Mouse (Mus musculus) forebrain, embryonic 10.5 days (tissue): Measurements from ENCODE around the gene Zwilch. TPM values are rescaled to one million over a fixed set of nuclear protein-coding genes. Genes with fewer than 3 reads are reported as not detected.
"Not testable (repeated sequence)": the region's sequence is repeated elsewhere in the genome, so short reads cannot be mapped to it uniquely, and the experiment has no call there.

Source experiments
- DNase-seq: peaks from one replicate; pipeline ENCODE4 v3.0.0-alpha.2; 2017; ENCODE audit warnings: low spot score; ENCODE audit errors: extremely low spot score
- H3K27ac ChIP-seq: fragments of 300-500 bp; sonication (generic); 2 replicates; pipeline ENCODE4 v1.5.1; 2016; ENCODE audit warnings: mild to moderate bottlenecking
- H3K27me3 ChIP-seq: fragments of 300-500 bp; sonication (generic); 2 replicates; pipeline ENCODE4 v1.6.1; 2016; ENCODE audit warnings: mild to moderate bottlenecking; ENCODE audit not compliant: poor library complexity, severe bottlenecking
- H3K36me3 ChIP-seq: fragments of 300-500 bp; sonication (generic); replicated peaks from 2 replicates; pipeline ENCODE4 v1.6.1; 2016; ENCODE audit warnings: mild to moderate bottlenecking, moderate library complexity
- H3K4me1 ChIP-seq: fragments of 300-500 bp; sonication (generic); 2 replicates; pipeline ENCODE4 v1.6.1; 2016
- H3K4me3 ChIP-seq: fragments of 300-500 bp; sonication (generic); 2 replicates; pipeline ENCODE4 v1.5.1; 2016; ENCODE audit warnings: mild to moderate bottlenecking, moderate library complexity
- H3K9me3 ChIP-seq: fragments of 300-500 bp; sonication (generic); 2 replicates; pipeline ENCODE4 v1.6.1; 2016; ENCODE audit warnings: mild to moderate bottlenecking, moderate library complexity
- WGBS: fragments of 180-500 bp; shearing (Covaris S2); methylation state at CpG from one replicate; pipeline ENCODE4 v1.1.7; 2016; 5-methylcytosine and 5-hydroxymethylcytosine counted together
- polyA plus RNA-seq: library from polyadenylated mRNA; unstranded; fragments of >200 nt; fragmentation: Nextera tagmentation; extraction: Ambion mirVana; gene quantifications from 2 replicates; pipeline ENCODE4 v1.2.1, GENCODE M21; 2016

Zwilch gene
- polyA plus RNA-seq, 1 experiment from 2014 or later, result 47.5 TPM

DNA sequence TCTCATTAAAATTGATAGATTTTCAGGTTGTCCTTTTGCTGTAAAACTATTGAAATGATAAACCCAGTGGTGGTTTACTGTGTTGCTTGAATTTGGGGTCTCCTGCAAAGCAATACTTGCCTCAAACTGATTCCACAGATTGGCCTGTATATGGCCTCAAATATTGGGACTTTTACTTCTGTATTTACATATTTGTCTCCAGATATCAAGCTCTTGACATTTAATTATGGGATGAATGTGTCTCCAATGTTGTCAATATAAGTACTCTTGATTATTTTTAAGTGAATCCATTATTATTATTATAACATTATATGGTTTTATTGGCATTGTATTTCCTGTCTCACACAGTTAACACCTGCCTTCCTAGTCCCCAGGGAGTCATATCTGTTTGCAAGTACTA is 1.4 kb upstream of the Zwilch start:
- Histone ChIP-seq H3K27me3 (no peaks in the 10 kb centered on the region), H3K9me3 (no peaks in the 10 kb centered on the region), H3K36me3 (peaks cover 49% of the 10 kb centered on the region), H3K4me1 (peaks cover 43% of the 10 kb centered on the region), H3K4me3 (peak overlapping the region; percentile 86), H3K27ac (peak overlapping the region; percentile 98)
- no peak for DNase-seq

DNA sequence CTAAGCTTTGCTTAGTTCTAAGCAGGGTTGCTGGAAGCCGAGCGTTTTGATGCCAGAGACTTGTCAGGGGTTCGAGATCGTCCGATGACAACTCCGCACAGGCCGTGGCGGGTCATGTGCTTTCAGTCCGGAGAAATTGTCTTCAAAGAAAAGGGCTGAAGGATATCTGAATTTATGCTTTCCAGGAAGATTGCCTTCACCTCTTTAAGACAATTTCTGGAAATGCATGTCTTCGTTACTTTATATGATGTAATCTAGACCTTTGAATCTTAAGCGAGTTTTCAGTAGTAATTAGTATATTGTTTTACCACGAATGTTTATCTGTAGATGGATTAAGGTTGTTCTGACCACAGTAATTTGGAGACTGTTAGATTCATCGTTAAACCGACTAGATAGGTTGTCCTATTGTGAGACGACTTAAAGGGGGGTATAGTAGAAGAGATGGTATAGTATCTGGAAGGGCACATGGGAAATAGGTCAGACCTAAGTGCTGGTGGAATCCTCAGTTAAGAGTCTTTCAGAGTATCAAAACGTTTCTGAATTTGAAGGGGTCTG is 839 bp upstream of the Zwilch start:
- no peak for DNase-seq
- Histone ChIP-seq H3K27ac (peak overlapping the region; percentile 98), H3K9me3 (no peaks in the 10 kb centered on the region), H3K4me1 (peaks cover 40% of the 10 kb centered on the region), H3K36me3 (peaks cover 51% of the 10 kb centered on the region), H3K4me3 (peak overlapping the region; percentile 86), H3K27me3 (no peaks in the 10 kb centered on the region)
- under 1% methylated on average over 16 of the region's 16 CpGs for WGBS

DNA sequence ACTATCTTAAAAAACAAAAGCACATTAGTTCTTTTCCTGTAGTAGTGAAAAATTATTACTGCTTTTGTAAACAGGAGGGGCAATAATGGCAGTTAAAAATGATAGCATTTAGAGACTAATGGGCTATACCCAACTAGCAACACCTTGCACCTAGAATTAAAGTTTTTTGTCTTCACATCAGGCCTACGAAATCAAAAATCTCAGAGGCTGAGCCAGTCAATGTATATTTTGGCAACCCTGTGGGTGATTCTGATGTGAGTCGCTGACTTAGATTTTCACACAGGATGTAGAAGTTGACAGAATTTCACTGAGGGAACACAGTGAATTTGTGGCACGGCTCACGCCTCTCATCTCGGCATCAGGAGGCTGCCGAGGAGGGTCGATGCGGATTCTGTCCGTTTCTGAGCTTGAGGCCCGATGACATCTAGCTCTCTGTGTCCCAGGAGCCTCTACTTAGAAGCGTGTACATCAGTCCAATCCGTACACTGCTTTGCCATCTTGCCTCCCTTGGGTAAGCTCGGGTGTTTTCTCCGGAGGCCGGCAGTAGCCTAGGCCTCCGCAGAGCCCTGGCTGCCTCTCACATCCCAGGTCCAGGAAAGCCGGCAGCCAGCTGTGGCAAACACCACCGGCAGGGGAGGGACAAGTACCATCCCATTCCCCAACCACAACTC is 624 bp downstream of the Zwilch start:
- Histone ChIP-seq H3K4me3 (peak overlapping the region; percentile 86), H3K36me3 (peaks cover 51% of the 10 kb centered on the region), H3K27me3 (no peaks in the 10 kb centered on the region), H3K27ac (peak overlapping the region; percentile 98), H3K4me1 (peaks cover 34% of the 10 kb centered on the region), H3K9me3 (no peaks in the 10 kb centered on the region)
- WGBS, result 3% methylated on average over 18 of the region's 18 CpGs
- no peak for DNase-seq

DNA sequence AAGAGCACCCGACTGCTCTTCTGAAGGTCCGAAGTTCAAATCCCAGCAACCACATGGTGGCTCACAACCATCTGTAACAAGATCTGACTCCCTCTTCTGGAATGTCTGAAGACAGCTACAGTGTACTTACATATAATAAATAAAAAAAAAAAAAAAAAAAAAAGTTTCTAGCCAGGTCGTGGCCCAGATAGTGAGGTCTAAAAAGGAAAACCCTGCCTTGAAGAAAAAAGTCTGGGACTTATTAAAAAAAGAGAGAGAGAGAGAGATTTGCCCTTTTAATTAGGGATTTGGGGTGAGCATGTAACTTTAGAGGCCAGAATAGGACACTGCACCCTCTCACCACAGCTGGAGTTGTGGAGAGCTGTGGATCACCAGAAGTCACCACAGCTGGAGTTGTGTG is 2.9 kb downstream of the Zwilch start:
- not testable (repeated sequence) for H3K9me3 ChIP-seq, H3K27me3 ChIP-seq, H3K4me3 ChIP-seq, H3K27ac ChIP-seq, DNase-seq
- 95% methylated on average over 3 of the region's 3 CpGs for WGBS
- H3K36me3 ChIP-seq, result peaks cover 49% of the 10 kb centered on the region
- H3K4me1 ChIP-seq, result peaks cover 24% of the 10 kb centered on the region

DNA sequence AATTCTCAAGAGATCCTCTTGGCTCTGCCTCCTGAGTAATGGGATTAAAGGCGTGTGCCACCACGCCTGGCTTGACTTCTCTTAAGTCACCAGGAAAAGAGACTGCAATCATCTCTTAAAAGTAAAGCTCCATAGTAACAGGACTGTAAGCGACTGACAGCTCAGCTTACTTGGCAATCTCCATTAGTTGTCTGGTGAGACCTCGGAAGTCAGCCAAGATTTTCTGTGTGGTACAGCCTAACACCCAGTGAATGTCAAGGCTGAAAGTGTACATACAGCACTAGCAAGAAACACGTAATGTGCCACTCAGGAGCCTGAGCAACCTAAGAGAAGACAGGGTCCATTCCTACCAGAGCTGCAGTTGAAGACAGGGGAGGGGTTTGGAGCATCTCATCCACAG is 12.4 kb downstream of the Zwilch start:
- H3K36me3 ChIP-seq, result peaks cover 98% of the 10 kb centered on the region

DNA sequence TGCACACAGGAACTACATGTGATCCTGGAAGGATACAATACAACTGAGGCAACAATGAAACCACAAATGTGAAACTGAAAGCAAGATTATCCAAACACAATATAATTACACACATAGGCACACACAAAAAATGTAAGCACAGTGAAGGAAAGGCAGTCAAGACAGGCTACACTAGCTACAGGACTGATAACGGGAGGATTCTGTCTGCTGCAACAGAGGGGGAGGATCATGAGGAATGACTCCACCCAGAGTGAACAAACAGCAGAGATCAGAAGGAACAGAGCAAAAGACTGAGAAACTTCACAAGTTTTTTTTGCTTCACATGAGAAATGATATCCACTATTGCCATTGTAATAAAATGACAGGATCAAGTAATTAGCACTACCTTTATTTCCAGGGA is 16.3 kb downstream of the Zwilch start:
- Histone ChIP-seq H3K4me1 (no peaks in the 10 kb centered on the region), H3K36me3 (peaks cover 100% of the 10 kb centered on the region)

More for the DNA sequence above, 12.4 kb downstream of the Zwilch start:
- Histone ChIP-seq H3K9me3 (no peaks in the 10 kb centered on the region), H3K4me3 (no peak overlapping the region), H3K27ac (no peak overlapping the region), H3K27me3 (no peaks in the 10 kb centered on the region), H3K4me1 (no peaks in the 10 kb centered on the region)
- DNase-seq, result no peak
- 95% methylated on average over 5 of the region's 5 CpGs for WGBS

DNA sequence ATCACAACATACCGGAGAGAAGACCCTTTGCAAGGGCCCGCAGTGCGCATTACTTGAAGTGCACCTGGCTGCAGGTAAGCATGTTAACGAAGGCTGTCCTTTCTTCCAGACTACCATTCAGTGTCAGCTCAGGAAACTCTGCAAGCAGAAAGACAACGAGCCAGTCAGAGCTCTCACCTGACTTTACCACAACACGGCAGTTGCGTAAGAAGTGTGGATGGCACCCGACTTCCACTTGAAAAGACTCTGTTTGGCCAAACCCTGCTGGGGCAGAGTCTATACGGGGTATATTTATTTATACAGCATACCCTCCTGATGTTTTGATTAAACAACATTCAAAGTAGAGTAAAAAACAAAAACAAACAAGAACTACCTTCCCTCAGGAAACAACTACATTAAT is 33.0 kb downstream of the Zwilch start:
- Histone ChIP-seq H3K4me3 (no peak overlapping the region), H3K27me3 (no peaks in the 10 kb centered on the region), H3K4me1 (no peaks in the 10 kb centered on the region), H3K27ac (no peak overlapping the region), H3K36me3 (peaks cover 87% of the 10 kb centered on the region), H3K9me3 (no peaks in the 10 kb centered on the region)
- no peak for DNase-seq
- 92% methylated on average over 9 of the region's 9 CpGs for WGBS

More for the DNA sequence above, 16.3 kb downstream of the Zwilch start:
- H3K27me3 ChIP-seq, result no peaks in the 10 kb centered on the region
- H3K9me3 ChIP-seq, result no peaks in the 10 kb centered on the region
- no peak overlapping the region for H3K4me3 ChIP-seq
- WGBS, result 87% methylated on average over 1 of the region's 1 CpGs
- DNase-seq, result no peak
- H3K27ac ChIP-seq, result no peak overlapping the region

DNA sequence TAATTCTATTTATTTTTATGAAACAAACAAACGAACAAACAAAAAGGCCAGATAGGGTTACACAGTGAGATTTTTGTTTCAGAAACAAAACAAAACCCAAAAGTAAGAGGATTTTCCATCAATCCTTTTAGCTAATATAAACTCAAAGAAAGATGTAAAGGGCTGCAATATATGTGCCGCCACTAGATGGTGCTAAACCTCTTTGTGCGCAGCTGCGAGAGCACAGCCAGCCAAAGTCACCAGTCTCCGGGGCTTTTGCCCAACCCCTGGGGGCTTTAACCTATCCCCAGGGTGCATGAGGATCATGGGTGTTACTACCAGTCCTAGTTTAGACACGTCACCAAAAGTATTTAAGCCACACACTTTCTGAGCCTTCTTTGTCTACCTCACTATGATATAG is 34.0 kb downstream of the Zwilch start:
- not testable (repeated sequence) for DNase-seq

DNA sequence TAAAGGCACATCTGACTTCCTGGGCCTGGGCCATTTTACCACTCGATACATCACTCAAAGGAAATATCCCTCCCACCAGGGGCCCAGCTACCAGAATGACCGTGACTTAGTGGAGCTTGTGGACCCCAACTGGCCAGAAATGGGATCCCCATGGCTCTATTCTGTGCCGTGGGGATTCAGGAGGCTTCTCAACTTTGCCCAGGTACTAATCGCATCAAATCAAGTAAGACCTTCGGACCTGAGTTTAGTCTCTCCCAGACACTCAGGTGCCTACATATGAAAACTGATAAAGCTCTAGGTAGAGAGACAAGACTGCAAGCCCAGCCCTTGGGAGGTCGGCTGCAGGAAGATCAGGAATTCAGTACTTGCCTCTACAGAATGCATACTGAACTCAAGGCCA is 41.3 kb downstream of the Zwilch start:
- H3K9me3 ChIP-seq, result no peaks in the 10 kb centered on the region; the same call in 1 of the 2 replicates
- WGBS, result 88% methylated on average over 6 of the region's 6 CpGs
- no peaks in the 10 kb centered on the region for H3K4me1 ChIP-seq
- H3K4me3 ChIP-seq, result no peak overlapping the region
- H3K36me3 ChIP-seq, result peaks cover 14% of the 10 kb centered on the region
- no peak for DNase-seq
- no peaks in the 10 kb centered on the region for H3K27me3 ChIP-seq
- H3K27ac ChIP-seq, result no peak overlapping the region

More for the DNA sequence above, 34.0 kb downstream of the Zwilch start:
- H3K4me1 ChIP-seq, H3K27ac ChIP-seq, H3K4me3 ChIP-seq, H3K9me3 ChIP-seq, H3K27me3 ChIP-seq: not testable (repeated sequence)
- WGBS, result 15% methylated on average over 6 of the region's 6 CpGs
- H3K36me3 ChIP-seq, result peaks cover 77% of the 10 kb centered on the region

DNA sequence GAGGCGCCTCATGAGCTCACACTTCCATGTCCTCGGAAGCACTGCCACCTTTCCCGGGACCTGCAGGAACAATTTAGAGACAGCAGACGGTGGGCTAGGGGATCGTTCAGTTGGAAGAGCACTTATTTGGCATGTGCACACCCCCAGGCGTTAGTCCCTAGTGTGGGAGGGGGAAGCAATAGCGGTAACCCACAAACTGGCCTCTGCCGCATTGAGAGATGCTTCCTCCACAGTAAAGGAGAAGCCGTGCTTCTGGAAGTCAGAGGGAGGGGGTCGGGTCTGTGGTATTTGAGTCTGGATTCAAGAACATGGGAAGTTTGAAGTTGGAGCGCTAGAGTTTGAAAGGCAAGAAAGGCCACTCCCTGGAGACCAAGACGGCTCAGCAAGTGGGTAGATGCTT is 46.8 kb downstream of the Zwilch start:
- Histone ChIP-seq H3K36me3 (no peaks in the 10 kb centered on the region), H3K4me3 (no peak overlapping the region), H3K27ac (no peak overlapping the region), H3K4me1 (peaks cover 18% of the 10 kb centered on the region), H3K9me3 (no peaks in the 10 kb centered on the region; the same call in 1 of the 2 replicates), H3K27me3 (no peaks in the 10 kb centered on the region)
- 81% methylated on average over 12 of the region's 12 CpGs for WGBS
- DNase-seq, result no peak

DNA sequence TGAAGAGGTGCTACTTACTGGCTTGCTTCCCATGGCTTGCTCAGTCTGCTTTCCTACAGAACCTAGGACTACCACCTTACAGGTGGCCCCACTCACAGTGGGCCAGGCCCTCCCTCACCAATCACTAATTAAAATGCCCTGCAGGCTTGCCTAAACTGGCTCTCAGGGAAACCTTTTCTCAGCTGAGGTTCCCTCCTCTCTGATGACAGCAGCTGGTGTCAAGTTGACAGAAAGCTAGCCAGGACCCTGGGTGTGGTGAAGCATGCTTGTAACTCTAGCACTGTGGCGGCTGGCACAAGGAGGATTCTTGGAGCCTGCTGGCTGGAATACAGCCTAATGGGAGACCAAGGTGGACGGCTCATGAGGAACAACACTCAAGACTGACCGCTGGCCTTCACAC is 47.6 kb downstream of the Zwilch start:
- Histone ChIP-seq H3K9me3 (no peaks in the 10 kb centered on the region; the same call in 1 of the 2 replicates), H3K4me1 (peaks cover 22% of the 10 kb centered on the region), H3K27me3 (no peaks in the 10 kb centered on the region), H3K4me3 (no peak overlapping the region), H3K36me3 (no peaks in the 10 kb centered on the region), H3K27ac (no peak overlapping the region)
- no peak for DNase-seq
- WGBS, result 85% methylated on average over 3 of the region's 3 CpGs

DNA sequence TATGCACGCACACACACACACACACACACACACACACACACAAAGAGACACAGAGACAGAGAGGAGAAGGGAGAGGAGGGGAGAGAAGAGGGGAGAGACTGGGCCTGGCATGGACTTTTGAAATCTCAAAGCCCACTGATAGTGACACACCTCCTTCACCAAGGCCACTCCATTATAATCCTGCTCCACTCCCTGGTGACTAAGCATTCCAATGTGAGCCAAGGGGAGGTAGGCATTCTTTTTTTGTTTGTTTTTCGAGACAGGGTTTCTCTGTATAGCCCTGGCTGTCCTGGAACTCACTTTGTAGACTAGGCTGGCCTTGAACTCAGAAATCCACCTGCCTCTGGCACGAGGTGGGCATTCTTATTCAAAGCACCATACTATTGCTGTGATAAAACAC is 48.1 kb downstream of the Zwilch start:
- H3K27me3 ChIP-seq, H3K4me3 ChIP-seq, H3K27ac ChIP-seq, DNase-seq, H3K36me3 ChIP-seq, H3K9me3 ChIP-seq: not testable (repeated sequence)
- 71% methylated on average over 3 of the region's 3 CpGs for WGBS
- peaks cover 22% of the 10 kb centered on the region for H3K4me1 ChIP-seq

DNA sequence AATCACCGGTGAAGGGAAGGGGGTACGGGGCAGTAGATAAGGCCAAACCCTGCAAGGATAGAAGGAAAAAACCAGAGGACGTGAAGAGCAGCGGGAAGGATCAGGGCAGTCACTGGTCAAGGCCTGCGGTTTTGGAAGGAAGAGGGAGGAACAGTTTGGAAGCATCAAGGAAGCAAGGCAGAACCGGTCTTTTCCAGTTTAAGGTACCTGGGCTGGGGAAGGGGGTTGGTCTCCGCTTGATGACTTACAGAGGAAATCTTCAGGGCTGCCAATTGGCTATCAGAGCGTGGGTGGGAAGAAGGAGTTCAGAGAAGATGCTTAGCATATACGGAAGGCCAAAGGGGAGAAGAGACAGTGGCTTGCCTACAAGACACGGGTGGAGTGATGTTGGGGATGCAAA is 50.3 kb downstream of the Zwilch start:
- Histone ChIP-seq H3K27me3 (no peaks in the 10 kb centered on the region), H3K27ac (no peak overlapping the region), H3K4me3 (no peak overlapping the region), H3K4me1 (peaks cover 22% of the 10 kb centered on the region), H3K9me3 (no peaks in the 10 kb centered on the region; the same call in 1 of the 2 replicates), H3K36me3 (no peaks in the 10 kb centered on the region)
- 92% methylated on average over 10 of the region's 10 CpGs for WGBS
- no peak for DNase-seq
